Mouse (Mus musculus) stomach, adult 2 months (tissue): ENCODE data around the gene Zfp428. TPM values are rescaled to one million over a fixed set of nuclear protein-coding genes. Genes with fewer than 3 reads are reported as not detected.

Source experiments
- polyA plus RNA-seq: library from polyadenylated mRNA; depleted of rRNA; stranded (reverse); fragments of >200 nt; gene quantifications from 2 replicates; pipeline ENCODE4 v1.2.3, GENCODE M21; 2012; rRNA removed

The Zfp428 gene
- polyA plus RNA-seq: 14.6 and 33.0 TPM in 2 replicates

DNA sequence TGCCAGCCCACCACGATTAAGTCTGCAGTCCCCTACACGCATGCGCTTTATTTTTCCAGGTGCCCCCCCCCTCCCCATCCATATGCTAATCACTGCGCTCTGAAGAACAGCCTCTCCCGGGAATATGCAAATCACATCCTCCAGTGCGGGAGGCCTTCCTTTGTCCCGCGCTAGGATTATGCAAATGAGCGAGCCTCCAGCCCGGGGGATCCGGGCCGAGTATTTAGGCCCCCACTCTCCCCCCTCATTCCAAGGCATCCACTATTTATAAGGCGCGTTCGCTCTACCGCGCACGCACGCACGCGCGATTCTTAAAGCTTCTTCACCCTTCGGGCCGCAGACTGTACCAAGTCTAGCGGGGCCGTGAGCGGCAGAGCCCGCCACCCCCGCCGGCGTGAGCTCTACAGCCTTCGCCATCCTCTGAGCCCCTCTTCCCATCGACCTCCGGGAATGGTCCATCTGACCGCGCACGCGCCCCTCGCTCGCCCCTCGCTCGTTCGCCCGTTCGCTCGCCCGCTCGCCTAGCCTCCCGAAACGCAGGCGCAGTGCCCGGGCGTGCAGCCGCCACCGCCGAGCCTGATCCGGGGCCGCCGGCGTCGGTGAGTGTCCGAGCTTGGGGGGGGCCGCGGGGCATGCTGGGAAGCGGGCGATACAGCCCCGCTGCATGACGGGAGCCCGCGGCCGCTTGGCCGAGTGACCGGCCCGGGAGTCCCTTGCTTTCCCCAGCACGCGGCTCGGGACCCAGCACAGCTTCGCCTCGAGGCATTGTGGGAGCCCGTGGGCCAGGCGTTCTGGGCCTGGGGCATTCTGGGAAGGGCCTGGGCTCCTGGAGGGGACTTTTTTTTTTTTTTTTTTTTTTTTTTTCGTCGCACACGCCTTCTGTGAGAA is at the start of gene Zfp428:
Gene Zfp428 (plus strand): TSS at position 169 of the 888 bp plus-strand sequence.

DNA sequence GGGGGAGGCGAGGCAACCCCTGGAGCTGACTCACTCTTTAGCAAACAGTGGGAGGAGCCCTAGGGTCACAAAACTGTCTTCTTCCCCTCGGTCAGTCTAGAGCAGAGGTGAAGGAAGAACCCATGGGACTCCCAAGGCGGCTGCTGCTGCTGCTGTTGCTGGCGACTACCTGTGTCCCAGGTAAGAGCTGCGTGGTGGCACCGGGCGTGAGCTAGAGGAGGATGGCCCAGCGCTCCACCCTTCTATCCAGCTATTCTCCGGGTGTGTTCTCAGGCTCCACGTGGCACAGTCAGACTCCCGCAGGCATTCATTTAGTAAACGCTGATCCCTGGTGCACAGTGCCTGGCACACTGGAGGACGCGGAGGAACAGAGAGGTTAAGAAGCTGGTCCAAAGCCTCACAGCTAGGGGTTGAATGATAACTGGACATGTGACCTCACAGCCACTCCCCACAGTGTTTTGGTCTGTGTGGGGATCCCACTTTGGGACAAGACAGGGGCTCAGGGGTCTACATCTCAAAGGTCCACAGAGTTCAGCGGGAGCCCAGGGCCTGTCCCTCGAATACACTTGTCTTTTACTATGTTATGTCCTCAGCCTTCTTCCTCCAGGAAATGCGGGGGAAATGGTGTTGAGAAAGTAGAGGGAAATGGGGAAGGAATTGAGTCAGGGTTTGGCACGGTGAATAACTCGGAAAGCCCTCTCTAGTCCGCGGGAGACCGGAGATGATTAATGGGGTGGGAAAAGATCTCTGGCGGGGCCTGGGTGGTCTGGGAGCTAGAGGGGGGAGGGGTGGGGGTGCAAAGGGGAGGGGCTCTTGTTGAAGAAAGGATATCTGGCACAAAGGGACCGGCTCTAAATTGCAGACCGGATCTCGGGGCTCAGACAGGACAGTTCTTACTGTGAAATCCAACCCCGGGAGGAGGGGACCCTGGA is 44.2 kb upstream of the Zfp428 start, which contains the start of gene Plaur:
Gene Plaur (plus strand): TSS at position 97 of the 932 bp plus-strand sequence.

DNA sequence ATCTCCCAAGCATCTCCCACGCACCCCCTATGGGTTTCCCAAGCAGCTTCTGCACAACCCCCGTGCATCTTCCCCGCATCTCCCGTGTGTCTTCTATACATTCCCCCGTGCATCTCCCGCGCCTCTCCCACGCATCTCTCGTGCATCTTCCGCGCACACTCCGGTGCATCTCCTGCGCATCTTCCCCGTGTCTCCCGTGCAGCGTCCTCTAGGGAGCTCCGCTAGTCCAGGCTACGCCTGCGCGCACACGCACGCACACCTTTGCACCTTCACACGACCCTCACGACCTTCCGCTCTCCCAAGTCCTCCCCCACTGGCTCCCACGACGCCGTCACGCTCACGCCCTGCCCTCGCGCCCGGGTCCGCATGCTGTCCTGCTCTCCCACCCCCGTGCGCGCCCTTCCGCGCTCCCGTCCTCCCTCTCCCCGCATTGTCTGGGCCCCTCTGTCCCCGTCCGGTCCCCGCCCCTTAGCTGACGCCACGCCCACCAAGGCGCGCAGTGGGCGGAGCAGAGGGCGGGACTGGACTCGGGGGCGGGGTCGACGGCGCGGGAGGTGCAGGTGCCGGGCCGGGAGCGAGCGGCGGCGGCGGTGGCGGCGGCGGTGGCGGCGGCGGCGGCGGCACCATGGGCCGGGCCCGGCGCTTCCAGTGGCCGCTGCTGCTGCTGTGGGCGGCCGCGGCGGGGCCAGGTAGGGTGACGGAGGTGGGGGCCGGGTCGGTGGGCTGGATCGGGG is 25.2 kb upstream of the Zfp428 start, which contains the start of gene Cadm4:
Gene Cadm4 (plus strand): TSS at position 550 of the 734 bp plus-strand sequence.

DNA sequence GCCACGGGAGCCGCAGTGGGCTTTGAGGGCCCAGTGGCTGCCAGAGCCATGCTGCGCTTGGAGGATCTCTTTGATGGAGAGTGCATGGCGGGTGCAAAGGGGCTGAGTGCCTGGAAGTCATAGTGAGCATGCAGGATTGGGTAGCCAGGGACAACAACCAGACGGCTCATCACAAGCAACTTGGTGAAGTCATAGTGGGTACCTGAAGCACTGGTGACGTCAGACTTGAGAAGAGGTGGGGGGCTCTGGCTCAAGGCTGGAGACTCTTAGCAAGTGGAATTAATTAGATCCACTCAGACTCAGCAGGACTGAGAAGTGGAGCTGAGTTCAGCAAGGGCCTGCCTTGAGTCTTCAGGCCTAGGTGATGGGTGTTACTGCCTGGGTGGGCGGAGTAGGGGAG is 5.5 kb downstream of the Zfp428 start, which contains the start of gene AC161166.1:
Gene AC161166.1 (minus strand): TSS at position 101 of the 400 bp plus-strand sequence.

DNA sequence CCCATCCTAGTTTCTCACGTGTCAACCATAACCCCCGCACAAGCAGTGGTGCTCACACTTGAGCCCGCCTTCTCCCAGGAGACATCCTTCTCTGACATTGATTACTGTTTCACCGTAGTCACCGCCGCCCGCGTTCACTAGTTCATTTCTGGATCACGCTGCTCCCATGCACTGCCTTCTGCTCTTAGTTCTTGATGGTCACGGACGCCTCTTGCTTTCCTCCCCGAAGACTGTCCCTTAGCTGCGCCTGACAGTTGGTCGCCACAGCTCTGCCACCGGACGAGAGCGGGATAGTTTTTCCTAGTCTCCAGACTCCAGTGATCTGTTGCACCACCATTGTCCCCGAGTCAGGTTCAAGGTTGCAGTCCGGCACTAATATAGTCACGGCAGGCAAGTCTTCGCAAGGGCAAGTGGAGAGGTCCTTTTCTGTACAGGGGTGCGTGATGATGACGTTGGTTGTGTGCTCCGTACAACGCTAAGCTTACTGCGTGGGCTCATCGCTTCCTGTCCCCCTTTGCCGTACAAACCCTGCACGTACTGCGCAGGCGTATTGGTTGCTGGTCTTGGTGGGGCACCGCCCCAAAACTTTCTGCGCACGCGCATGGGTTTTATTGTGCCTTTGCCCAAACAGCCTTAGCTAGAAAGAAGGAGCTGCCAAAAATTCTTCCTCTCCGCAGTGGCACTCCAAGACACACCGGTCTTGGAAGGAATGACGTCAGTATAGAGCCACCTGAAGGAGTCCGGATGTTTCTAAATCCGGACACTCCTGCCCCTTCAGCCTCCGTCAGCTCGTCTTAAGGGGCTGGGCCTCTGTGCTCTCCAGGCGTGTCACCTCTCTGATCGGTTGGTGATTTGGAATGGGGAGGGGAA is 23.5 kb downstream of the Zfp428 start, which contains the start of gene Irgq:
Gene Irgq (plus strand): TSS at position 628 of the 870 bp plus-strand sequence.

DNA sequence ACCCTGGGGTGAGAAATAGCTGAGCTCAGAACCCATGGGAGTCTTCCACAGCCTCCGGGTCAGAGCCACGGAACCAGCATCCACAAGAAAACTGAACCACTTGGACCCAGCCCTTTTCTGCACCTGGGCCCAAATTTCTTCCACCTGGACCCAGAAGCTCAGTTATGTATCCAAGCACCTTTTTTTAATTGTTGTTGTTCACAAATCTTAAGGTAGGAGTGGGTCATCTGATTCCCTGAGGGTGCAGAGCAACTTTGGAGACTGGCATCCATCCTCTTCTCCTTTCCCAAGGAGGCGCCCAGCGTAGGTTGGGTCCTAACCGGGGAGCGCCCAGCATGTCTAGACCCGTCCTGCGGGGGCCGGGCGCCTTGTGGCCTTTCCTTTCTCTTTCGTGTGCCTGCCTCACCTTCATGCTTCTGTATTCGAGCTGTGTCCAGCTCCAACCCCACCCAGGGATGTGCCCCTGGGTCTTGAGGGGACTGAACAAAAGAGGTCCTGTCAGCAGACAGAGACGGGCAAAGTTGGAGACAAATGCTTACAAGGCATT is 39.3 kb downstream of the Zfp428 start, which contains the start of the genes Pinlyp and Xrcc1:
Gene Pinlyp (minus strand): TSS at position 51 of the 547 bp plus-strand sequence.
Gene Xrcc1 (plus strand): TSS at position 222 of the 547 bp plus-strand sequence.

Other genes starting within 250 kb of the Zfp428 start
- 0.47 and 0.73 TPM in 2 replicates for gene Zfp93, start 236.6 kb upstream of the Zfp428 start, polyA plus RNA-seq
- 0.96 and 1.8 TPM in 2 replicates for gene Zfp61, start 205.8 kb upstream of the Zfp428 start, polyA plus RNA-seq
- gene Zfp94, start 190.3 kb upstream of the Zfp428 start, polyA plus RNA-seq: 2.3 and 2.8 TPM in 2 replicates
- 0.26 and 0.63 TPM in 2 replicates for gene Tescl, start 173.1 kb upstream of the Zfp428 start, polyA plus RNA-seq
- 43.9 and 102 TPM in 2 replicates for gene Lypd5, start 157.8 kb upstream of the Zfp428 start, polyA plus RNA-seq
- 39.3 and 74.6 TPM in 2 replicates for gene Kcnn4, start 136.7 kb upstream of the Zfp428 start, polyA plus RNA-seq
- 32.6 and 35.9 TPM in 2 replicates for gene Smg9, start 107.4 kb upstream of the Zfp428 start, polyA plus RNA-seq
- gene Irgc1, start 54.7 kb upstream of the Zfp428 start, polyA plus RNA-seq: 0.03 and 0.04 TPM in 2 replicates
- gene Plaur, start 44.5 kb upstream of the Zfp428 start, polyA plus RNA-seq: 16.9 and 29.3 TPM in 2 replicates
- gene Cadm4, start 25.0 kb upstream of the Zfp428 start, polyA plus RNA-seq: 8.2 and 13.7 TPM in 2 replicates
- gene AC161166.1, start 5.4 kb downstream of the Zfp428 start, polyA plus RNA-seq: not detected in 2 replicates
- gene Irgq, start 23.7 kb downstream of the Zfp428 start, polyA plus RNA-seq: 8.1 and 9.0 TPM in 2 replicates
- gene Pinlyp, start 39.1 kb downstream of the Zfp428 start, polyA plus RNA-seq: 37.2 and 46.2 TPM in 2 replicates
- gene Xrcc1, start 39.3 kb downstream of the Zfp428 start, polyA plus RNA-seq: 16.4 and 20.3 TPM in 2 replicates
- 167 and 181 TPM in 2 replicates for gene Ethe1, start 80.5 kb downstream of the Zfp428 start, polyA plus RNA-seq
- gene Zfp575, start 80.6 kb downstream of the Zfp428 start, polyA plus RNA-seq: 1.9 and 3.4 TPM in 2 replicates
- 5.6 and 8.8 TPM in 2 replicates for gene Phldb3, start 103.8 kb downstream of the Zfp428 start, polyA plus RNA-seq
- gene Lypd3, start 129.5 kb downstream of the Zfp428 start, polyA plus RNA-seq: 168 and 173 TPM in 2 replicates
- not detected in 2 replicates for gene Tex101, start 169.7 kb downstream of the Zfp428 start, polyA plus RNA-seq
- not detected in 2 replicates for gene BC049730, start 202.2 kb downstream of the Zfp428 start, polyA plus RNA-seq
- not detected in 2 replicates for gene Gm4763, start 219.9 kb downstream of the Zfp428 start, polyA plus RNA-seq